Mouse (Mus musculus) stomach, postnatal 0 days (tissue): Measurements from ENCODE around the gene Pfas.

Experiments used
- CTCF ChIP-seq: IDR thresholded peaks from 2 replicates; pipeline ENCODE4 v1.5.1; 2016; ENCODE audit warnings: antibody characterized with exemption, low read depth, mild to moderate bottlenecking, moderate library complexity
- EP300 ChIP-seq: optimal IDR thresholded peaks from 2 replicates; pipeline ENCODE3; 2016; ENCODE audit warnings: antibody characterized with exemption

DNA sequence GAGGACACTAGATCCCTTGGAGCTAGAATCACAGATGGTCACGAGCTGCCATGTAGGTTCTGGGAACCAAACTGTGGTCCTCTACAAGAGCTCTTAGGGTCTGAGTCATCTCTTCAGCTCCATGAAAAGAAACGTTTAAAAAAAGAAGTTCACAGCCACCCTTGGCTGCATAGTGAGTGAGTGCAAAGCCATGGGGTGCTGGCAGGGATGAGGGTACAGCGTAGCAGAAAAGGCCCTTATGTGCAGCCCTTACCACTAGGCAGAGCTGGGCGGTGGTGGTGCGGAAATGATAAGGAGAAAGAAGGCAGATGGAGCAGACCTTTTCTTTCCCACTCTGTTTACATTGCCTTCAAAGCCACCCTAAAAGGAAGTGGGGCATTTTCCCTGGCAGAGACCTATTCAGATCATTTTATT, 28.9 kb downstream of the Pfas start:
- TF ChIP-seq CTCF (no peak), EP300 (no peak)
